Mouse (Mus musculus): ENCODE measurements around the gene Fam160a1. TPM values are rescaled to one million over a fixed set of nuclear protein-coding genes. Genes with fewer than 3 reads are reported as not detected.

Fam160a1 gene
- polyA plus RNA-seq (2015; fragmentation: Nextera tagmentation; extraction: Ambion mirVana), result 15.3 and 16.2 TPM in 2 replicates

GRCm38 (mm10) chr3:85817191-85817590, at the start of gene Fam160a1:
Fam160a1 (minus strand) TSS chr3:85817291.

Other genes with a start within 250 kb of the Fam160a1 start
- gene Gatb, start 243.2 kb downstream of the Fam160a1 start, polyA plus RNA-seq (2015; fragmentation: Nextera tagmentation; extraction: Ambion mirVana), result 19.8 and 20.3 TPM in 2 replicates
- 4.6 and 5.3 TPM in 2 replicates for gene Glt28d2, start 70.2 kb upstream of the Fam160a1 start, polyA plus RNA-seq (2015; fragmentation: Nextera tagmentation; extraction: Ambion mirVana)
- 23.6 and 30.2 TPM in 2 replicates for gene Gm37240, start 70.2 kb upstream of the Fam160a1 start, polyA plus RNA-seq (2015; fragmentation: Nextera tagmentation; extraction: Ambion mirVana)
- 20.5 and 24.8 TPM in 2 replicates for gene Sh3d19, start 153.8 kb upstream of the Fam160a1 start, polyA plus RNA-seq (2015; fragmentation: Nextera tagmentation; extraction: Ambion mirVana)
- 0.15 TPM in 1 of 2 replicates, not detected in the other for gene Prss48, start 185.2 kb upstream of the Fam160a1 start, polyA plus RNA-seq (2015; fragmentation: Nextera tagmentation; extraction: Ambion mirVana)